Mouse (Mus musculus) urinary bladder, adult 18-20 months (tissue): ENCODE results near the gene Las1l.
A peak's percentile ranks its signal among the peaks of the same experiment; 100 is the strongest.
"Not testable (repeated sequence)": the region's sequence is repeated elsewhere in the genome, so short reads cannot be mapped to it uniquely, and the experiment has no call there.

Experiments
- DNase-seq, 2 experiments: peaks; one replicate each; pipeline ENCODE4 v3.0.0; 2022; ENCODE audit warnings: low spot score in 2 of 2, mixed read lengths in 2 of 2

Las1l gene

DNA sequence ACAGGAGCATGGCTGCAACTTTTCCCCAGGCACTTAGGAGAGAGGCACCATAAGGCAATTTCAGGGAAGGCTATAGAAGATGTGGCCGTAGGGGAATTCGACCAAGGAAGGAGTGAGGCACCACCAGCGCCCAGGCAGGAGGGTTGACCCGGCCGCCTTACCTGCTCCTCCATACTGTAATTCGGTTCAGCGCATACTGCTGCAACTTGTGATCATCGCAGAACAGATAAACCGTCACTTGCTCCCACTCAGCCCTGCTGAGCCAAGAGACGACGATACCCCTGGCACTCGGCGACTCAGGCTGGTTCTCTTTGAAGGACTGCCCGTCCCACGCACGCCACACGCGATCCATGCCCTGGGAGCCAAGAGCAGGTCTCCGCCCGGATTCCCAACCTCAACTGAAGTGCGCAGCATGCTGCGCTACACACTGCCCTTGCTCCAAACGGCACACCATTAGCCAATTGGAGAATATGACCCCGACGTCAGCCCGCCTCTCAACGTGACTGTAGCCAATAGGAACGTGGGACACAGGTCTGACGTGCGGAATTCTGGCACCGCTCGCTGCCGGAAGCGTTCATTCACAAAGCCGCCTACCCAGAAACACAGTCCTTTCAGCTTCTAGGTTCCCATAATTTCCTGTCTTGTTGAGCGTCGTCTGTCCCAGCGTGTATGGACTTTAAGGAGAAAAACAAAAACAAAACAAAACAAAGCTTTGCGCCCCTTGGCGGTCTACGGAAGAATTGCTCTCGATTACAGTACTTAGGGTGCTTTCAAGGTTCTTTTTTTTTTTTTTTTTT, at the start of gene Las1l:
Gene Las1l (minus strand): TSS at position 466 of the 797 bp plus-strand sequence.
- peak; percentile 65 to 85 for DNase-seq

DNA sequence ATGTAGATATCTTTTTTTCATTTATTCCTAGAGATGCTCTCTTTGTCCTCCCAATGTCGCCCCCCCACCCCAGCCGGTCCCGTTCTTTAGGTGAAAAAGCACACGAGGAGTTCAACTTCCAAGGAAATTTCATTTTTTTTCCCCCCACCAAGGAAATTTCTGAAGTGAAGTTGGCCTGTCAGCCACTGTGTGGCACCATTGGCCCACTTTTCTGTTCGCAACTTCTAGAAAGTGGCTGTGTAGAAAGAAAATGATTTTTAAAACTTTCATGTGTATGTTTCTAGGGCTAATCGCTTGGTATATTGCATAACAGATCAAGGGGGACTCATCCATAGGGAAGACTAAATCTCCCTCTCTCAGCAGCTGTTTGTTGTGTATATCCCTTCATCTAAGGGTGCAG, 49.6 kb upstream of the Las1l start:
- DNase-seq: no peak

- no peak for DNase-seq
Observed at GRCm38 (mm10) chrX:95999601-96000000, 42.8 kb upstream of the Las1l start.

DNA sequence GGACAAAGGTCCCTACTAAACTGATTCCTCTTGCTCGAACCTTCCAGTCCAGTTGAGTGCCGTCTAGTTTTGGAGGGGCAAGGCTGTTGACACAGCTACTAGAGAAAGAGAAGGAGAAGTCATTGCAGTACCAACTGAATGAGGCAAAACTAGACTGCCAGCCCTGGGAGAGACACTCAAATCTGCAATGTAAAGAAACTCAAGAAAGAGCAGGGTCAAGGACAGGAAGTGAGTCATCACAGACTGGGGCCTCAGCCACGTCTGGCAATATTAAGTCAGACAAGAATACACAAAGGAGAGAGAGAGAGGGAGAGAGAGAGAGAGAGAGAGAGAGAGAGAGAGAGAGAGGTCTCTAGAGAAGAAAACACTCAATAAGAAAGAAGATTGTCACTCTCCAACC, 36.4 kb upstream of the Las1l start:
- DNase-seq: no peak

GRCm38 (mm10) chrX:95969936-95970335, 13.2 kb upstream of the Las1l start:
- no peak for DNase-seq

DNA sequence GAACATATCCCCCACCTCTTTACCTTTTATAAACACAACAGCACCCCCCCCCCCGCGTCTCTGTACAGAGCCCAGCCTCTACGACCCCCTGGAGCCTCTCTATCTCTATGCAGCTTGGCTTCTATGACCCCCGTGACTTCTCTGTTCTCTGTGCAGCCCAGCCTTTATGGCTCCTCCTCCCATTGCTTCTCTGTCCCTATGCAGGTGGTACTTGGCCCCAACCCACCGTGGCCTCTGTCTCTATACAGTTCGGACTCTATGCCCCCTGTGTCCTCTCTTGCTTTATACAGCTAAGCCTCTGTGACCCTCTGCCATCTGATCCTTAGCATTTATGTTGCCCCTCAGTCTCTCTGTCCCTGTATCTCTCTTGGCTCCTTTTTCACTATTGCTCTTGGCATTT, 12.4 kb upstream of the Las1l start:
- DNase-seq: no peak

DNA sequence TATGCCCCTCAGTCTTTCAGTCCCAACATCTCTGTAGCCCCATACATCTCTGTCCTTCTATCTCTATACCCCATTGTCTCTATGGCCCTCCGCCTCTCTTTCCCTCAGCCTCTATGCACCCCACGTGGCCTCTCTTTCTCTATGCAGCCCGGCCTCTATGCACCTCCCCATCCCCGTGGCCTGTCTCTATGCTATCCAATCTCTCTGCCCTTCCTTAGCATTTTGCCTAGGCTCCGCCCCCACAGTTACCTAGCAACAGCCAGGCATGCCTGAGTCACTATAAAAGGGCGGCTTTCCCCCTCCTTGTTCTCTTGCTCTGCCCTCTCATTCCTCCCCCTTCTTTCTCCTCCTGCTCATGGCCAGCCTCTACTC, 11.8 kb upstream of the Las1l start:
- peak; percentile 34 to 67 for DNase-seq

DNA sequence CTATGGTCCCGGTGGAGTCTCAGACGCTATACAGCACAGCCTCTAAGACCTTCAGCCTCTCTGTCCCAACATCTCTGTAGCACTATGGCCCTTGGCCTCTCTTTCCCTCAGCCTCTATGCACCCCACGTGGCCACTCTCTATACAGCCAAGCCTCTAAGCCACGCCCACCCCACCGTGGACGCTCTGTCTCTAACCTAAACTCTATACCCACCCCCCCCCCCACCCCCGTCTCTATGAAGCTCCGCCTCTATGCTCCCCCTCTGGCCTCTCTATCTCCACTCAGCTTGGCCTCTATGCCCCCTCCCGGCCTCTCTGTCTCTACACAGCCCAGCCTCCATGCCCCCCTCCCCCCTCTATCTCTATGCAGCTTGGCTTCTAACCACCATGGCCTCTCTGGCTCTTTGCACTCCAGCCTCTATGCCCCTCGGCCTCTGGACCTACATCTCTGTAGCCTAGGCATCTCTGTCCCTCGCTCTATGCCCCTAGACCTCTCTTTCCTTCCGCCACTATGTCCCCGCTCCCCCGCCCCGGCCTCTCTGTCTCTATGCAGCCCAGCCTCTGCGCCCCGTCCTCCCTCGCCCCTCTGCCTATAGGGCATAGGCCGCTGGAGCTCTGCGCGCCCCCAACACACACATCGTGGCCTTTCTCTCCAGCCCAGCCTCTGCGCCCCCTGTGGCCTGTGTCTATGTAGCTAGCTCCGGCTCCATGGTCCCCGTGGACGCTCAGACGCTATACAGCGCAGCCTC, 11.3 kb upstream of the Las1l start:
- DNase-seq: peak; percentile 13 to 21

DNA sequence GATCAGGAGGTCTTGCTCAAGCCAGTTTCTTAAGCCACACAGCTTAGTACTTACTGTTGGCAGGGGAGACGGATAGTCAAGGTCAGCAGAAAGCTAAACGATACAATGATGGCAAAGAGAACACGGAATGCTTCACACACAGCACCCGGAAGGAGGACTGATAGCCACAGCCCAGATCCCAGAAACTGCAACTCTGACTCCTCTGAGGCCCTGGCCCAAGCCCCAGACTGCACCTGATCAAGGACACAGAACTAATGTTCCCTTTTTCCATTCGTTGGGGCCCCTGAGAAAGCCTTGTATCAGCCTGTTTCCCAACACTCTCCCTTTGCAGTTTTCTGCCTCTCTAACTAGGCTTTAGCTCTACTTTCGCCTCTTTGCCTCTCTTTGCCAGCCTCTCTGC, 8.3 kb upstream of the Las1l start:
- no peak for DNase-seq

- no peak for DNase-seq
Observed at GRCm38 (mm10) chrX:95963366-95963765, 6.6 kb upstream of the Las1l start.

DNA sequence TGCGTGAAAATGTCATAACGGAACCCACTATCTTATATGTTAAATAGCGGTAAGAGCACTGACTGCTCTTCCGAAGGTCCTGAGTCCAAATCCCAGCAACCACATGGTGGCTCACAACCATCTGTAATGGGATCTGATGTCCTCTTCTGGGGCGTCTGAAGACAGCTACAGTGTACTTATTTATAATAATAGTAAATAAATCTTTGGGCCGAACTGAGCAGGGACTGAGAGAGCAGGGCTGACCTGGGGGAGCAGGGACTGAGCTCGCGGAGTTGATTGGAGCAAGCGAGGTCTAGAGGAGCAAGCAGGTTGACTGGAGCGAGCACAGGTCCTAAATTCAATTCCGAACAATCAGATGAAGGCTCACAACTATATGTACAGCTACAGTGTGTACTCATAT, 699 bp upstream of the Las1l start:
- not testable (repeated sequence) for DNase-seq

GRCm38 (mm10) chrX:95950776-95951175, 6.0 kb downstream of the Las1l start:
- DNase-seq: no peak

DNA sequence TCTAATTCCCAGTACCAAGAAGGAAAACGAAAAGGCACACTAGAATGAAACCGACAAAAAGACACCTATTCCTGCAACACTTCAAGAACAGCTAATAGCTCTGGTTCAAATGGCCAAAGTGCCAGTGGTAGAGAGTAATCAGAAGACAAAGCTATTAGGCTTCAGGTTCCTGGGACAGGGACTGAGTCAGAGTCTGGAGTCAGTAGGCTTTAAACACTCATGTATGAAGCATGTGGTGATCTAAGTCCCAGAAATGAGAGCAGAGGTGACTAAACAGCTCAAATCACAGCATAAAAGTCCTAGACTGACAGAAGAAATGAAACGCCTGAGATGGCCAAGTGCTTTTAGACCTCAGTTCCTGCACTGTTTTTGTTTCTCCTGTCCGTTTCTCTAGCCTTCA, 8.6 kb downstream of the Las1l start:
- DNase-seq: no peak

DNA sequence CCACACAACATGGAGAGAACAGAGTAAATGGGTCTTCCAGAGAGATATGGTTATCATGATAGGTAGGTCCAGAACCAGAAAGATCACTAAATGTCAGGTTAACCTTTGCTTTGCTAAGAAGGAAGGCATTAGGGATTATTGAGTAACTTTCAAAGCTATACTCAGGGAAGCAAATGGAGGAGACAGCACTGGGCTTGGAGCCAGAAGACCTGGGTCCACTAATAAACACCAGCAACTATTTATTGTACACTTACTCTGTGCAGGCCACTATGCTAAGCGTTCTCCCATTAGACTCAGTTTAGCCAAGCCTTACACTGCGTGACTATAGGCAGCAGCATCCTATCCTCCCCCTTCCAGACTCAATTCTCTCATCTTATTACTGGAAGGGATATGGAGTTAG, 11.3 kb downstream of the Las1l start:
- no peak for DNase-seq

- no peak for DNase-seq
Observed at GRCm38 (mm10) chrX:95935481-95935880, 21.3 kb downstream of the Las1l start.

DNA sequence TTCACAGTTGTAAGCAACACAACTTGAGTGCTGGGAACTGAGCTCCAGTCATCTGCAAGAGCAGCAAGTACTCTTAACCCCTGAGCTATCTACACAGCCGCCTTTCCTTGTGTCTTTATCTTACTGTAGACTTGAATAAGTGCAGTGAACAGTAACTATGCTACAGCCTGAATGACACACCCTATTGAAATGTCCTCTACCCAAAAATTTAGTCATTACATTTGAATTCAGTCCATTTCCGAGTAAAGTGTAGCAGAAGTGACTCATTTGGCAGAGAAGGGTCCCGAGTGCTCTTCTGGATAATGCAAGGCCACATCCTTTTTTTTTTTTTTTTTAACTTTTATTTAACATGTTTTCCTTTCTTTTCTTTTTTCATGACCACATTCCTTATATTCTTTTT, 54.0 kb downstream of the Las1l start:
- DNase-seq: no peak
